Mouse (Mus musculus) forebrain, embryonic 16.5 days (tissue): ENCODE results near the gene Supt3. TPM values are rescaled to one million over a fixed set of nuclear protein-coding genes. Genes with fewer than 3 reads are reported as not detected.
A peak's percentile ranks its signal among the peaks of the same experiment; 100 is the strongest.

Source experiments
- ATAC-seq: fragments of 200-750 bp; cut with Nextera tagmentation; 2 replicates; pipeline ENCODE4 v1.8.0; 2017; ENCODE audit warnings: mild to moderate bottlenecking, moderate library complexity
- H3K27ac ChIP-seq: fragments of 300-500 bp; sonication (generic); 2 replicates; pipeline ENCODE4 v1.5.1; 2014; ENCODE audit warnings: low read length, control low read depth
- H3K27me3 ChIP-seq: fragments of 300-500 bp; sonication (generic); replicated peaks from 2 replicates; pipeline ENCODE4 v1.6.1; 2014; ENCODE audit warnings: low read length; ENCODE audit not compliant: control insufficient read depth, insufficient read depth
- H3K36me3 ChIP-seq: fragments of 300-500 bp; sonication (generic); 2 replicates; pipeline ENCODE4 v1.6.1; 2014; ENCODE audit not compliant: control insufficient read depth, insufficient read depth
- H3K4me1 ChIP-seq: fragments of 300-500 bp; sonication (generic); replicated peaks from 2 replicates; pipeline ENCODE4 v1.6.1; 2014; ENCODE audit warnings: low read length; ENCODE audit not compliant: control insufficient read depth, insufficient read depth
- H3K4me2 ChIP-seq: fragments of 300-500 bp; sonication (generic); 2 replicates; pipeline ENCODE4 v1.6.1; 2014; ENCODE audit warnings: mild to moderate bottlenecking, low read length, control low read depth
- H3K4me3 ChIP-seq: fragments of 300-500 bp; sonication (generic); replicated peaks from 2 replicates; pipeline ENCODE4 v1.5.1; 2014; ENCODE audit warnings: mild to moderate bottlenecking, low read length, control low read depth
- H3K9ac ChIP-seq: fragments of 300-500 bp; sonication (generic); replicated peaks from 2 replicates; pipeline ENCODE4 v1.6.1; 2014; ENCODE audit warnings: low read depth, low read length, control low read depth
- H3K9me3 ChIP-seq: fragments of 300-500 bp; sonication (generic); 2 replicates; pipeline ENCODE4 v1.6.1; 2016; ENCODE audit warnings: low read length; ENCODE audit not compliant: control insufficient read depth
- WGBS: fragments of 180-500 bp; shearing (Covaris S2); extraction: QIAGEN DNeasy Blood & Tissue Kit; methylation state at CpG from one replicate; pipeline ENCODE4 v1.1.7; 2014; 5-methylcytosine and 5-hydroxymethylcytosine counted together
- polyA plus RNA-seq: library from polyadenylated mRNA; unstranded; fragments of >200 nt; fragmentation: Nextera tagmentation; extraction: Ambion mirVana; gene quantifications from 2 replicates; pipeline ENCODE4 v1.2.1, GENCODE M21; 2015

Gene Supt3
- polyA plus RNA-seq, 1 experiment from 2014 or later, result 20.5 TPM

- 64% methylated on average over 8 of the region's 8 CpGs for WGBS
- no peaks in the 10 kb centered on the region for H3K9me3 ChIP-seq
- peak; percentile 76 for ATAC-seq
Observed at GRCm38 (mm10) chr17:45073348-45073634, 296.3 kb downstream of the Supt3 start.

GRCm38 (mm10) chr17:45073779-45074178 lies 296.8 kb downstream of the Supt3 start:
- no peaks in the 10 kb centered on the region for H3K36me3 ChIP-seq
- no peak overlapping the region for H3K27ac ChIP-seq
- no peak overlapping the region for H3K4me3 ChIP-seq
- peaks cover 7% of the 10 kb centered on the region for H3K4me1 ChIP-seq
- no peak overlapping the region for H3K9ac ChIP-seq
- no peaks in the 10 kb centered on the region for H3K9me3 ChIP-seq
- H3K27me3 ChIP-seq, result no peaks in the 10 kb centered on the region
- WGBS, result 91% methylated on average over 3 of the region's 3 CpGs
- no peak overlapping the region for H3K4me2 ChIP-seq
- ATAC-seq, result no peak

More at GRCm38 (mm10) chr17:45073348-45073634, 296.3 kb downstream of the Supt3 start:
- H3K27me3 ChIP-seq, result no peaks in the 10 kb centered on the region
- H3K4me3 ChIP-seq, result no peak overlapping the region
- no peak overlapping the region for H3K9ac ChIP-seq
- no peak overlapping the region for H3K27ac ChIP-seq
- H3K36me3 ChIP-seq, result no peaks in the 10 kb centered on the region
- no peak overlapping the region for H3K4me2 ChIP-seq
- H3K4me1 ChIP-seq, result peaks cover 6% of the 10 kb centered on the region

GRCm38 (mm10) chr17:45076951-45077350 lies 300.0 kb downstream of the Supt3 start:
- ATAC-seq, result no peak
- peaks cover 10% of the 10 kb centered on the region for H3K4me1 ChIP-seq
- no peaks in the 10 kb centered on the region for H3K27me3 ChIP-seq
- no peaks in the 10 kb centered on the region for H3K9me3 ChIP-seq
- no peak overlapping the region for H3K4me3 ChIP-seq
- no peak overlapping the region for H3K4me2 ChIP-seq
- H3K27ac ChIP-seq, result no peak overlapping the region
- no peak overlapping the region for H3K9ac ChIP-seq
- no peaks in the 10 kb centered on the region for H3K36me3 ChIP-seq
- WGBS, result 83% methylated on average over 4 of the region's 4 CpGs

- Histone ChIP-seq H3K4me3 (no peak overlapping the region), H3K27me3 (no peaks in the 10 kb centered on the region), H3K36me3 (no peaks in the 10 kb centered on the region), H3K9me3 (no peaks in the 10 kb centered on the region), H3K27ac (no peak overlapping the region), H3K4me1 (peaks cover 12% of the 10 kb centered on the region), H3K4me2 (no peak overlapping the region), H3K9ac (no peak overlapping the region)
- ATAC-seq, result peak; percentile 50; the same call in 1 of the 2 replicates
- WGBS, result 47% methylated on average over 14 of the region's 14 CpGs
Observed at GRCm38 (mm10) chr17:45077921-45078640, 301.1 kb downstream of the Supt3 start.

GRCm38 (mm10) chr17:45081521-45081920 lies 304.6 kb downstream of the Supt3 start:
- Histone ChIP-seq H3K27me3 (no peaks in the 10 kb centered on the region), H3K36me3 (no peaks in the 10 kb centered on the region), H3K9ac (no peak overlapping the region), H3K4me3 (no peak overlapping the region), H3K4me1 (peaks cover 12% of the 10 kb centered on the region), H3K9me3 (no peaks in the 10 kb centered on the region), H3K4me2 (no peak overlapping the region), H3K27ac (no peak overlapping the region)
- ATAC-seq, result no peak
- 92% methylated on average over 8 of the region's 8 CpGs for WGBS

DNA sequence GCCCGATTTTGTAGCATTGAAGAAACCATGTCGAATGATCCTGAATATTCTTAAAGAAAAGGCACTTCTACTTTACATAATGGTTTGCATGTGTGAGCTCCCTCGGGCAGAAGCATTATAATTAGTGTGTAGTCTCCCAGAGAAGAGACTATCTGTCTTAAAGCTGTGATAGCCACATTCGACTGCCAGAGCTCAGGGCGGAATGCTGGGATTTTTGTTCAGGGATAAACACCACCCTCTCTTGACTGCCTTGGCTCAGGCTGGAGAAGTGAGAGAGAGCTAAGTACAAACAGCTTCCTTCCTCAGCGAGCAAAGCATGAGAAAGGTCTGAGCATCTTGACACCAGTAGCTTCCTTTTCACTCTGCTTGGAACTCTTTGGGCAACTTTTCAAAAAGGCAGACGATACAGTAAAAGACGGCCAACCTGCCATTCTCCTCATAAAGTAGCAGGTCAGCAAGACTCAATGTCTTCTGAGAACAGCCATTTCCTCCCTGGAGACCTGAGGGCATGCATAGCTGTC lies 305.1 kb downstream of the Supt3 start:
- ATAC-seq, result no peak
- Histone ChIP-seq H3K9me3 (no peaks in the 10 kb centered on the region), H3K4me3 (no peak overlapping the region), H3K27ac (no peak overlapping the region), H3K4me1 (peaks cover 12% of the 10 kb centered on the region), H3K27me3 (no peaks in the 10 kb centered on the region), H3K9ac (no peak overlapping the region), H3K36me3 (no peaks in the 10 kb centered on the region), H3K4me2 (no peak overlapping the region)
- WGBS, result 68% methylated on average over 8 of the region's 8 CpGs

GRCm38 (mm10) chr17:45086361-45086760 lies 309.4 kb downstream of the Supt3 start:
- Histone ChIP-seq H3K9me3 (no peaks in the 10 kb centered on the region), H3K9ac (no peak overlapping the region), H3K36me3 (no peaks in the 10 kb centered on the region), H3K4me1 (peaks cover 5% of the 10 kb centered on the region; the same call in 1 of the 2 replicates), H3K27me3 (no peaks in the 10 kb centered on the region), H3K4me2 (no peak overlapping the region), H3K4me3 (no peak overlapping the region), H3K27ac (no peak overlapping the region)
- WGBS, result 90% methylated on average over 5 of the region's 5 CpGs
- no peak for ATAC-seq

DNA sequence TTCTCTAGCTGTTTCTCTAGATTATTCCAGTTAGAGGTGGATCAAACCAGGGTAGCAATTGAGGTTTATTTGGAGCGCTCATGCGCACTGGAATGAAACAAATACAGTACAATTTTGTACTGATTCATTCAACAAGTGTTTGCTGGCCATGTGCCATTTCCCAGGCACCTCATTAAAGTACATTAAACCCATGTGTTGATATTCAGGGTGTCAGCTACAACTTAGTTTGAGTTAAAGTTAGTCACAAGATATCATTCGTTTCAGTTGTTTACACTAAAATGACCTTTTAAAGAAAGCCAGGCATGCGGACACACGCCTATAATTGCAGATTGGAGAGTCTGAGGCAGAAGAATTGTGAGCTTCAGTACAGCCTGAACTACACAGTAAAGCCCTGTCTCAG lies 310.1 kb downstream of the Supt3 start:
- Histone ChIP-seq H3K27ac (no peak overlapping the region), H3K27me3 (no peaks in the 10 kb centered on the region), H3K4me3 (no peak overlapping the region), H3K4me2 (no peak overlapping the region), H3K9ac (no peak overlapping the region), H3K4me1 (peaks cover 1% of the 10 kb centered on the region; the same call in 1 of the 2 replicates), H3K9me3 (no peaks in the 10 kb centered on the region), H3K36me3 (no peaks in the 10 kb centered on the region)
- ATAC-seq, result no peak
- WGBS, result 39% methylated on average over 5 of the region's 5 CpGs

GRCm38 (mm10) chr17:45101064-45101463 lies 324.1 kb downstream of the Supt3 start:
- H3K9me3 ChIP-seq, result no peaks in the 10 kb centered on the region
- ATAC-seq, result no peak
- no peak overlapping the region for H3K4me3 ChIP-seq
- no peak overlapping the region for H3K4me2 ChIP-seq
- H3K36me3 ChIP-seq, result no peaks in the 10 kb centered on the region
- 92% methylated on average over 7 of the region's 7 CpGs for WGBS
- H3K4me1 ChIP-seq, result no peaks in the 10 kb centered on the region
- H3K9ac ChIP-seq, result no peak overlapping the region
- H3K27ac ChIP-seq, result no peak overlapping the region
- H3K27me3 ChIP-seq, result no peaks in the 10 kb centered on the region
